Mouse (Mus musculus) bone marrow, adult 2 months (tissue): ENCODE results near the gene Ccdc89.

Experiments used
- CTCF ChIP-seq: fragments of 200-500 bp; IDR thresholded peaks from 2 replicates; pipeline ENCODE4 v1.5.1; 2011; ENCODE audit warnings: low read length, control low read depth; ENCODE audit not compliant: control insufficient read depth, insufficient read depth
- POLR2A ChIP-seq: fragments of 200-500 bp; IDR thresholded peaks from 2 replicates; pipeline ENCODE4 v1.6.1; 2011; ENCODE audit warnings: low read depth, mild to moderate bottlenecking, control low read depth, low read length, borderline replicate concordance; ENCODE audit not compliant: control insufficient read depth

DNA sequence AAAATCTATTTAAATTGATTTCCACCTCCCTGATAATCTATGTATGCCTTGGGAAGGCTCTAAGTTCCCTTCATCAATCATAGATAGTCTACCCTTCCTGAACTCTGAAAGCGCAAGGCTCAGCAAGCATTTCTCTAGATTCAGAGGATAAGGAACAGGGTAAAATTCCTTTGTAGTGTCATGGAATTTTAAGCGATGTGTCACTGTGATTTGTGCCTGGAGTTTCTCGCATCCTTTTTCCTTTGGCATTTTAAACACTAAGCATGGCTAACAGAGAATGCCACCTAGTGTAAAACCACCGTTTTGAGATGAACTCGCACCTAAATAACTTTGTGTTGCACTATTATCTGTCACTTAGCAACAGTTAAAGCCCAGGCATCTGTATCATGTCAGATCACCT is 30.4 kb upstream of the Ccdc89 start:
- no peak for TF ChIP-seq POLR2A
- no peak for TF ChIP-seq CTCF
